Mouse (Mus musculus) neural tube, embryonic 14.5 days (tissue): ENCODE measurements around the gene Mbd3. TPM values are rescaled to one million over a fixed set of nuclear protein-coding genes. Genes with fewer than 3 reads are reported as not detected.

Source experiments
- ATAC-seq: fragments of 200-750 bp; cut with Nextera tagmentation; 2 replicates; pipeline ENCODE4 v1.8.0; 2017; ENCODE audit warnings: low read depth, mild to moderate bottlenecking, moderate TSS enrichment, moderate library complexity
- H3K27ac ChIP-seq: fragments of 300-500 bp; sonication (generic); 2 replicates; pipeline ENCODE4 v1.5.1; 2014; ENCODE audit warnings: low read depth, mild to moderate bottlenecking, control low read depth, low read length, moderate library complexity, mixed read lengths
- H3K27me3 ChIP-seq: fragments of 300-500 bp; sonication (generic); 2 replicates; pipeline ENCODE4 v1.6.1; 2014; ENCODE audit warnings: low read length; ENCODE audit not compliant: control insufficient read depth, insufficient read depth
- H3K36me3 ChIP-seq: fragments of 300-500 bp; sonication (generic); 2 replicates; pipeline ENCODE4 v1.6.1; 2014; ENCODE audit warnings: low read length, mixed read lengths; ENCODE audit not compliant: control insufficient read depth, insufficient read depth
- H3K4me1 ChIP-seq: fragments of 300-500 bp; sonication (generic); 2 replicates; pipeline ENCODE4 v1.6.1; 2014; ENCODE audit warnings: low read length; ENCODE audit not compliant: control insufficient read depth, insufficient read depth
- H3K4me2 ChIP-seq: fragments of 300-500 bp; sonication (generic); 2 replicates; pipeline ENCODE4 v1.6.1; 2014; ENCODE audit warnings: mild to moderate bottlenecking, low read depth, low read length, control low read depth
- H3K4me3 ChIP-seq: fragments of 300-500 bp; sonication (generic); 2 replicates; pipeline ENCODE4 v1.5.1; 2014; ENCODE audit warnings: low read depth, low read length, control low read depth, mixed read lengths
- H3K9ac ChIP-seq: fragments of 300-500 bp; sonication (generic); replicated peaks from 2 replicates; pipeline ENCODE4 v1.6.1; 2014; ENCODE audit warnings: low read depth, mild to moderate bottlenecking, control low read depth, low read length, mixed read lengths
- H3K9me3 ChIP-seq: fragments of 300-500 bp; sonication (generic); 2 replicates; pipeline ENCODE4 v1.6.1; 2016; ENCODE audit warnings: low read length; ENCODE audit not compliant: control insufficient read depth
- WGBS: fragments of 180-500 bp; shearing (Covaris S2); extraction: QIAGEN DNeasy Blood & Tissue Kit; methylation state at CpG from one replicate; pipeline ENCODE4 v1.1.7; 2014; 5-methylcytosine and 5-hydroxymethylcytosine counted together
- polyA plus RNA-seq: library from polyadenylated mRNA; unstranded; fragments of >200 nt; fragmentation: Nextera tagmentation; extraction: Ambion mirVana; gene quantifications from 2 replicates; pipeline ENCODE4 v1.2.1, GENCODE M21; 2014

Mbd3 gene
- polyA plus RNA-seq = 162 and 166 TPM in 2 replicates

DNA sequence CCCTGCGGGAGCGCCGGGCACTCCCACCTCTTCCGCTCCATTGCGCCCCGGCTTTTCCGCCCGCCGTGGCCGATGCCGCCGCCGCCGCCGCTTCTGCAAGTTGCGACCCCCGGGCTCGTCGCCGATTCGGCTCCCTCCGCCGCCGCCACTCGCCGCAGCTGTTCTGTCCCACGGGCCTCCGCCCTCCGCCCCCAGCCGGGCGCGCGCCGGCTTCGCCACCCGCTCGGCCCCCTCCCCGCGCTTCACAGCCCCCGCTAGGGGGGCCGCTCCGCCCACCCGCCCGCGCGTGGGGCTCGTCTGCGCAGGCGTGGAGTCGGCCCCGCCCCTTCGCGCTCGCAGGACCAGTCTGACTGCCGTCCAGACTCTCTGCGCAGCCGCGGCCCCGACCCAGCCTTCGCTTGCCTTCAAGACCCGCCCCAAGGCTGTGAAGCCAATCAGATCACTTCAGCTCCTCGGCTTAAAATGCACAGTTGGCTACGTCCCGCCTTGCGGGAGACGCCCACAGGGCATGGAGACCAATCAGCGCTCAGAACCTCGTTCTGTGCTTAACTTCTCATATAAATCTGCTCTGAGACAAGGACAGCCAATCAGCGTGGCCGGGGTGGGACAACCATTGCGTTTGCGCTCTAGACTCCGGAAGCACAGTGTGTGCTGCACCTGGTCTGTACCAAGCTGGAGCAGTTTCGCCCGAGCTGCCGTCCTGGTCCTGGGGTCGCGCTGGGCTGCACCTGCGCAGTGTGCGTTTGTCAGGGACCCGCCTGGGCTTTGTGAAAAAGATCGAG lies at the start of gene Mbd3:
Gene Mbd3, minus strand, starts transcription at position 360 of the 782 bp plus-strand sequence.
- under 1% methylated on average over 64 of the region's 82 CpGs for WGBS
- Histone ChIP-seq H3K9ac (peak within 1 kb of the TSS; percentile 91), H3K27me3 (no peaks in the 10 kb centered on the region), H3K4me3 (peak within 1 kb of the TSS; percentile 67), H3K4me2 (peak within 1 kb of the TSS; percentile 87), H3K36me3 (peaks cover 31% of the 10 kb centered on the region), H3K9me3 (no peaks in the 10 kb centered on the region), H3K27ac (peak within 1 kb of the TSS; percentile 98), H3K4me1 (peaks cover 20% of the 10 kb centered on the region)
- peak; percentile 96 for ATAC-seq

DNA sequence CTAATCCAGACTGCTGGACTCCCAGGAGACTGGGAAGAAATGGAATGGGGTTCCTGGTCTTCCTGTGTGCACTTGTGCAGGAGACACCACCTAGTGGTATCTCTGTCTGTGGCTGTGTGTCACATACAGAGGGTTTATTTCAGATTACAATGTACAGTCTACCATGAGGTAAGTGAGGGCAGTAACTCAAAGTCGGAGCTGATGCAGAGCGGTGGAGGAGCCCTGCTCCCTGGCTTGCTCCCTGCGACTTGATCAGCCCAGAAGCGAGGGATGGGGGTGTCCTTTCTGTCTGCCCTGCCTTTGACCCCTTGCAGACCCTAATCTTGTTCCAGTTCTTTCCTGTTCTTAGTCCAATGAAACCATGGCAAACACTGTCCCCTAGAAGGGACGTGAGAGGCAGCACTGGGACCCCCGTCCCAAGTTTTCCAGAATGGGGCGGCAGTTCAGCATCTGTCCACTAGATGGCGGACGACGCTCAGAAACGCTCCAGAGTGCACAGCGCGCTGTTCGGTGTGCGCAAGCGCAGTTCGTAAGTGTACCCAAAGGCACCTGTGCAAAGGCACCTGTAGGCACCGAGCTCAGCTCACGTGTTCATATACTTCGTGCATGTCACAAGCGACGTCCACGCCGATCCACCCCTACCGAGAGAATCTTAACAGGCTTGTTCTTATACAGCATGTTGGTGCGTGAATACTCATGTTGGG lies 46.7 kb upstream of the Mbd3 start:
- Histone ChIP-seq H3K36me3 (no peaks in the 10 kb centered on the region), H3K4me1 (no peaks in the 10 kb centered on the region), H3K4me3 (no peak overlapping the region), H3K27me3 (no peaks in the 10 kb centered on the region), H3K9ac (no peak overlapping the region), H3K9me3 (no peaks in the 10 kb centered on the region), H3K27ac (no peak overlapping the region), H3K4me2 (peak overlapping the region; percentile 31)
- 7% methylated on average over 26 of the region's 26 CpGs for WGBS
- ATAC-seq = peak; percentile 81

DNA sequence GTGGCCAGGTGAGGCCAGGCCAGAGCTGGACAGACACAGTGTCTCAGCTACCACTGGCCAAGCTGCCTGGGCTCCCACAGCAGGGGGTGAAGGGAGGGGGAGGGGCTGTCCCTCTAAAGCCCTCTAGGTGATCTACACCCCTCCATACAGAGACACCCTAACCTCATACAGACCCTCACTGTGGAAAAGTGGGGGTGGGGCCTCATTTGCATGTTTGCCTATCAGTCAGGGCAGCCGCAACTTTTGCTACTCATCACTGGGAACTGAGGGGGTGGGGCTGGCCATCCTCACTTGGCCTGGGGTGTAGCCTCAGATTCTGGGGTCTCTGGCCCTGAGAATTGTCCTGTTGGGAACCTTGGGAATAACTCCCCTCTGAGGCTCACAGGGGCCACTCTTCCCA lies 45.7 kb upstream of the Mbd3 start:
- no peak overlapping the region for H3K4me2 ChIP-seq
- 40% methylated on average over 1 of the region's 1 CpGs for WGBS
- no peak overlapping the region for H3K27ac ChIP-seq
- H3K4me3 ChIP-seq = no peak overlapping the region
- H3K36me3 ChIP-seq = no peaks in the 10 kb centered on the region
- no peaks in the 10 kb centered on the region for H3K4me1 ChIP-seq
- no peaks in the 10 kb centered on the region for H3K27me3 ChIP-seq
- no peaks in the 10 kb centered on the region for H3K9me3 ChIP-seq
- no peak overlapping the region for H3K9ac ChIP-seq
- ATAC-seq = no peak; the same call in 1 of the 2 replicates

DNA sequence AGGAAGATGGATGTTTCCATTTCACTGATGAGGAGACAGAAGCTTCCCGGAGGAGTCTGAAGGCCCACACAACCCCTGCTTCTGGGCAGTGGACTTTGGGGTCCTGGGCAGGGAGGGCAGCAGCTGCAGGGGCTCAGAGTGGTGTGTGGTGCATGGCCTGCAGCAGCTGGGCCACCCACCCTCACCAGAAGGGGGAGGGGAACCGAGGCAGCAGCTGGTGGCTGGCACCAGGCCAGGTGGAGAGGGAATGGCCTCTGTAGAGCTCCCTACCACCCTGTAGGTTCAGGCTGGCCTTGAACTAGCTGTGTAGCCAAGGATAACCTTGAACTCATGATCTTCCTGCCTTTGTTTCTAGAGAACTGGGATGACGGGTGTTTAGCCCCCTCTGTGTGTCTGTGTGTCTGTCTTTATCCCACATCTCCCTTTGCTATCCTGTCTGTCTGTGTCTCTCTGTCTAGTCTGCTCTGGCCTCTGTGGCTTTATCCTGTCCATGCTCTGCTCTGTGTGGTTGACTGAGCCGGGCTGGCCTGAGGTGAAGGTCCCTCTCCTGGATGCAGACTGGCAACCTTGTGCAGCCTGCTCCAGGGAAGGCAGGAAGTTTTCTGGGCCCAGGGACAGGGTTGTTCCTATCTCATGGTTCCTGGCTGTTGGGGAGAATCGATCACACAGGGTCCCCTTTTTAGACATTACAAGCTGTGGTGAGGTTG lies 45.1 kb upstream of the Mbd3 start:
- 36% methylated on average over 5 of the region's 5 CpGs for WGBS
- Histone ChIP-seq H3K36me3 (no peaks in the 10 kb centered on the region), H3K4me3 (no peak overlapping the region), H3K27ac (no peak overlapping the region), H3K9ac (no peak overlapping the region), H3K9me3 (no peaks in the 10 kb centered on the region), H3K4me1 (no peaks in the 10 kb centered on the region), H3K4me2 (no peak overlapping the region), H3K27me3 (no peaks in the 10 kb centered on the region)
- ATAC-seq = no peak

DNA sequence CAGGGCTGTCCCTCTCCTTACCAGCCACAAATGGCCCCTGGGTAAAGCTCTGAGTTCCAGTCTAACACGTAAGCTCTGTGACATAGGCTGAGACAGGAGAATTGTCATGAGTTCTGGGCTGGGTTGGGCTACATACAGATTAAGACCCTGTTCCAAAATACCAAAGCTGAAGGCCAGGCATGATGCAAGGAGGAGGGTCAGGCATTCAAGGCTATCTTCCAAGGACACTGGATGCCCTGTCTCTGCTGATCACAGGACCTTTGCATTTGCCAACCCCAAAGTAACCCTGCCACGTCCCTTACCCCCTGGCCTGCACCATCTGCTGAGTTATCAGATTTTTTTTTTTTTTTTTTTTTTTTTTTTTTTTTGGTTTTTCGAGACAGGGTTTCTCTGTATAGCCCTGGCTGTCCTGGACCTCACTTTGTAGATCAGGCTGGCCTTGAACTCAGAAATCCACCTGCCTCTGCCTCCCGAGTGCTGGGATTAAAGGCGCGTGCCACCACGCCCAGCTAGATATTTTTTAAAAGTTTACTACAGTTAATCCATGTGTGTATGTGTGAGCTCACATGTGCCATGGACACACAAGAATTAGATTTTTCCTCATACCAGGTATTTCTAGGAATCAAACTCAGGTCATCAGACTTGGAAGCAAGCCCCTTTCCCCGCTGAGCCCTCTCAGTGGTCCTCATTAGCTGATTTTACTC lies 44.4 kb upstream of the Mbd3 start:
- Histone ChIP-seq H3K4me2 (no peak overlapping the region), H3K36me3 (no peaks in the 10 kb centered on the region), H3K9me3 (no peaks in the 10 kb centered on the region), H3K9ac (no peak overlapping the region), H3K4me3 (no peak overlapping the region), H3K4me1 (no peaks in the 10 kb centered on the region), H3K27me3 (no peaks in the 10 kb centered on the region), H3K27ac (no peak overlapping the region)
- WGBS = 78% methylated on average over 8 of the region's 8 CpGs
- no peak for ATAC-seq

DNA sequence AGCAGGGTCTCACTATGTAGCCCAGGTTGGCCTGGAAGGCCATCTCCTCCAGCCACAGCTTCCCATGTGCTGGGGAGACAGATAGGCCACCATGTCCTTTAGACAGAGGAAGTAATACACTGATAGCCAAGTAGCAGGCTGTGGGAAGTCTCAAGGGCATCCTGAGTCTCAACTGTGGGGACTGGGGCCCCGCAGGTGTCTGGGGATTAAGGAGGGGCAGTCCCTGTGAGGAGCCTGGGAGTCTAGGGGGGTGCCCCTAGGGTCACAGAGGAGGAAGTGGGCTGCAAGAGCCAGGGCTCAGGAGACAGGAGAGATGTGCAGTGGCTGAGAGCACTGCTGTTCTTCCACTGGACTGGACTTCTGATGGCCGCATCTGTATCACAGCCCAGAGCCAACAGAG lies 43.6 kb upstream of the Mbd3 start:
- no peak overlapping the region for H3K9ac ChIP-seq

DNA sequence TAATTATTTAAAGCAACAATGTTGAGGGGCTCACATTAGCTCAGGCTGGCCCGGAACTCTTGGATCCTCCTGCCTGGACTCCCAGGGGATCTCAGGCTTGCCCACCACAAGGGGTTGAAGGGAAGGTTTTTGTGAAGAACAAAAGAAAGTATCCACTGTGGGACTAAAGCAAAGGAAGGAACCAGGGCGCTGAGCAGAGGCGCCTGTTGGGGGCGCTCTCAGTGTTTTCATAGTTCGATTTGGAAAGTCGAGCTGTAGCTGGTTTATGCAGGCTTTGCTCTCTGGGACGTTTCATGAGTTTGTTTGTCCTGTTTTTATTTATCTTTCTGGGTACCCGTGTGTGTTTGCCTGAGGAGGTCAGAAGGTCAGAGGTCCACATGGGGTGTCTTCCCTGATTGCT lies 42.2 kb upstream of the Mbd3 start:
- Histone ChIP-seq H3K4me2 (no peak overlapping the region), H3K9ac (no peak overlapping the region), H3K9me3 (no peaks in the 10 kb centered on the region), H3K4me3 (no peak overlapping the region), H3K27ac (no peak overlapping the region), H3K36me3 (no peaks in the 10 kb centered on the region), H3K27me3 (no peaks in the 10 kb centered on the region), H3K4me1 (no peaks in the 10 kb centered on the region)
- no peak for ATAC-seq
- 56% methylated on average over 8 of the region's 8 CpGs for WGBS

More for the DNA sequence above, 43.6 kb upstream of the Mbd3 start:
- H3K27me3 ChIP-seq = no peaks in the 10 kb centered on the region
- WGBS = 61% methylated on average over 2 of the region's 2 CpGs
- no peaks in the 10 kb centered on the region for H3K36me3 ChIP-seq
- H3K4me2 ChIP-seq = no peak overlapping the region
- H3K9me3 ChIP-seq = no peaks in the 10 kb centered on the region
- no peak for ATAC-seq
- no peak overlapping the region for H3K27ac ChIP-seq
- no peak overlapping the region for H3K4me3 ChIP-seq
- H3K4me1 ChIP-seq = no peaks in the 10 kb centered on the region

DNA sequence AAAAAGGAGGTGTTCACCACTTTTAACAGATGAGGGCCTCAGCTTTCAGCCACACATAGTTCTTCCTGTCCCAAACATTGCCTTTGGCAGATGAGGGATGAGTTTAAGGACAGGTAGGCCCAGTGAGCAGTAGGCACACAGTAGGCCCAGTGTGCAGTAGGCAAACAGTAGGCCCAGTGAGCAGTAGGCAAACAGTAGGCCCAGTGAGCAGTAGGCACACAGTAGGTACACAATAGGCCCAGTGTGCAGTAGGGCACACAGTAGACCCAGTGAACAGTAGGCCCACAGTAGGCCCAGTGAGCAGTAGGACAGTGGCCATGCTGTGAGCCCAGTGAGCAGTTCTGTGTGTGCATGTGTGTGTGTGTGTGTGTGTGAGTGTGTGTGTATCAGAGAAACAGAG lies 40.7 kb upstream of the Mbd3 start:
- ATAC-seq = no peak
- Histone ChIP-seq H3K9ac (no peak overlapping the region), H3K36me3 (no peaks in the 10 kb centered on the region), H3K27ac (no peak overlapping the region), H3K9me3 (no peaks in the 10 kb centered on the region), H3K27me3 (no peaks in the 10 kb centered on the region), H3K4me2 (no peak overlapping the region), H3K4me3 (no peak overlapping the region), H3K4me1 (no peaks in the 10 kb centered on the region)
